Mouse (Mus musculus) adrenal gland, adult 8-10 months (tissue): ENCODE data around the gene Stat6. TPM values are rescaled to one million over a fixed set of nuclear protein-coding genes. Genes with fewer than 3 reads are reported as not detected.

ENCODE experiments used
- total RNA-seq, 4 experiments: library from RNA; stranded (reverse); gene quantifications; 2 replicates each; pipeline ENCODE4 v1.2.4; 2022

Gene Stat6
- total RNA-seq, 4 experiments from 2014 or later = 96.7 to 113 (median 107) TPM

Other genes with a start within 250 kb of the Stat6 start
- gene Stac3, start 141.3 kb upstream of the Stat6 start, total RNA-seq = 1 to 10 TPM in 3 of 4 experiments, under 1 TPM in 1; 0.87 to 4.6 (median 3.7) TPM
- 10 to 100 TPM; 42.4 to 64.4 (median 50.7) TPM for gene Ndufa4l2, start 128.0 kb upstream of the Stat6 start, total RNA-seq
- 10 to 100 TPM; 45.3 to 56.0 (median 49.8) TPM for gene Shmt2, start 120.5 kb upstream of the Stat6 start, total RNA-seq
- gene Nxph4, start 108.4 kb upstream of the Stat6 start, total RNA-seq = 10 to 100 TPM in 3 of 4 experiments, 1 to 10 TPM in 1; 8.3 to 16.8 (median 13.2) TPM
- gene Lrp1, start 21.8 kb upstream of the Stat6 start, total RNA-seq = 100 to 1,000 TPM; 212 to 271 (median 242) TPM
- gene Nemp1, start 23.9 kb downstream of the Stat6 start, total RNA-seq = 10 to 100 TPM in 2 of 4 experiments, 1 to 10 TPM in 2; 6.3 to 10.6 (median 9.6) TPM
- gene Nab2, start 25.6 kb downstream of the Stat6 start, total RNA-seq = 10 to 100 TPM; 20.0 to 33.6 (median 26.8) TPM
- 10 to 100 TPM in 2 of 4 experiments, under 1 TPM in 2; 0.75 to 72.1 (median 30.0) TPM for gene Myo1a, start 62.2 kb downstream of the Stat6 start, total RNA-seq
- gene Tac2, start 81.5 kb downstream of the Stat6 start, total RNA-seq = not detected
- gene Zbtb39, start 96.6 kb downstream of the Stat6 start, total RNA-seq = 10 to 100 TPM; 11.9 to 20.9 (median 15.8) TPM
- 10 to 100 TPM in 3 of 4 experiments, 1 to 10 TPM in 1; 9.8 to 13.2 (median 10.4) TPM for gene Gpr182, start 108.7 kb downstream of the Stat6 start, total RNA-seq
- 1 to 10 TPM; 4.0 to 5.4 (median 4.4) TPM for gene Rdh1, start 116.7 kb downstream of the Stat6 start, total RNA-seq
- gene Rdh16f1, start 116.8 kb downstream of the Stat6 start, total RNA-seq = 1 to 10 TPM; 4.8 to 9.8 (median 6.6) TPM
- under 1 TPM in 1 of 4 experiments, not detected in 3; 0.38 TPM for gene Rdh9, start 133.4 kb downstream of the Stat6 start, total RNA-seq
- gene Rdh16, start 158.2 kb downstream of the Stat6 start, total RNA-seq = 1 to 10 TPM in 1 of 4 experiments, under 1 TPM in 3; 0.55 to 2.9 (median 0.78) TPM
- under 1 TPM in 3 of 4 experiments, not detected in 1; 0.20 to 0.38 (median 0.24) TPM for gene Rdh19, start 206.9 kb downstream of the Stat6 start, total RNA-seq
- not detected for gene Rdh16f2, start 223.5 kb downstream of the Stat6 start, total RNA-seq
- gene Rdh7, start 245.8 kb downstream of the Stat6 start, total RNA-seq = under 1 TPM in 2 of 4 experiments, not detected in 2; 0.19 to 0.20 TPM